Mouse (Mus musculus): ENCODE measurements around the gene Sdr9c7. TPM values are rescaled to one million over a fixed set of nuclear protein-coding genes. Genes with fewer than 3 reads are reported as not detected.

The Sdr9c7 gene
- total RNA-seq, 2 experiments from 2014 or later: 0.12 TPM; not detected in 1

- no peak for DNase-seq (ENCODE audit: low spot score in 2 of 2)
Observed at GRCm38 (mm10) chr10:127959161-127959679, 60.9 kb downstream of the Sdr9c7 start.

Other genes with a start within 250 kb of the Sdr9c7 start
- gene Nemp1, start 231.6 kb upstream of the Sdr9c7 start, total RNA-seq (2021): 1 to 10 TPM; 3.5 to 5.7 TPM
- gene Nab2, start 229.9 kb upstream of the Sdr9c7 start, total RNA-seq (2021): 10 to 100 TPM; 33.3 to 36.9 TPM
- under 1 TPM; 0.48 to 0.76 TPM for gene Myo1a, start 193.3 kb upstream of the Sdr9c7 start, total RNA-seq (2021)
- gene Tac2, start 174.0 kb upstream of the Sdr9c7 start, total RNA-seq (2021): 1 to 10 TPM; 5.2 to 6.3 TPM
- 1 to 10 TPM; 9.1 to 9.5 TPM for gene Zbtb39, start 159.0 kb upstream of the Sdr9c7 start, total RNA-seq (2021)
- gene Gpr182, start 146.8 kb upstream of the Sdr9c7 start, total RNA-seq (2021): 1 to 10 TPM; 1.6 TPM
- gene Rdh1, start 138.8 kb upstream of the Sdr9c7 start, total RNA-seq (2021): under 1 TPM; 0.09 to 0.24 TPM
- gene Rdh16f1, start 138.7 kb upstream of the Sdr9c7 start, total RNA-seq (2021): under 1 TPM; 0.25 to 0.76 TPM
- not detected for gene Rdh9, start 122.1 kb upstream of the Sdr9c7 start, total RNA-seq (2021)
- gene Rdh16, start 97.4 kb upstream of the Sdr9c7 start, total RNA-seq (2021): under 1 TPM; 0.12 to 0.21 TPM
- not detected for gene Rdh19, start 48.6 kb upstream of the Sdr9c7 start, total RNA-seq (2021)
- gene Rdh16f2, start 32.0 kb upstream of the Sdr9c7 start, total RNA-seq (2021): not detected
- not detected for gene Rdh7, start 9.7 kb upstream of the Sdr9c7 start, total RNA-seq (2021)
- not detected for gene Hsd17b6, start 109.1 kb downstream of the Sdr9c7 start, total RNA-seq (2021)
- 1 to 10 TPM; 5.4 to 6.6 TPM for gene Prim1, start 116.7 kb downstream of the Sdr9c7 start, total RNA-seq (2021)
- 100 to 1,000 TPM; 321 to 339 TPM for gene Naca, start 137.1 kb downstream of the Sdr9c7 start, total RNA-seq (2021)
- gene Ptges3, start 160.4 kb downstream of the Sdr9c7 start, total RNA-seq (2021): 100 to 1,000 TPM; 138 to 149 TPM
- 1,000 to 10,000 TPM; 1,880 to 1,915 TPM for gene Atp5b, start 184.8 kb downstream of the Sdr9c7 start, total RNA-seq (2021)
- 10 to 100 TPM; 35.1 to 36.8 TPM for gene Baz2a, start 193.1 kb downstream of the Sdr9c7 start, total RNA-seq (2021)